ENCODE assay signal across 11 mouse cellular contexts in the genomic region with DNA sequence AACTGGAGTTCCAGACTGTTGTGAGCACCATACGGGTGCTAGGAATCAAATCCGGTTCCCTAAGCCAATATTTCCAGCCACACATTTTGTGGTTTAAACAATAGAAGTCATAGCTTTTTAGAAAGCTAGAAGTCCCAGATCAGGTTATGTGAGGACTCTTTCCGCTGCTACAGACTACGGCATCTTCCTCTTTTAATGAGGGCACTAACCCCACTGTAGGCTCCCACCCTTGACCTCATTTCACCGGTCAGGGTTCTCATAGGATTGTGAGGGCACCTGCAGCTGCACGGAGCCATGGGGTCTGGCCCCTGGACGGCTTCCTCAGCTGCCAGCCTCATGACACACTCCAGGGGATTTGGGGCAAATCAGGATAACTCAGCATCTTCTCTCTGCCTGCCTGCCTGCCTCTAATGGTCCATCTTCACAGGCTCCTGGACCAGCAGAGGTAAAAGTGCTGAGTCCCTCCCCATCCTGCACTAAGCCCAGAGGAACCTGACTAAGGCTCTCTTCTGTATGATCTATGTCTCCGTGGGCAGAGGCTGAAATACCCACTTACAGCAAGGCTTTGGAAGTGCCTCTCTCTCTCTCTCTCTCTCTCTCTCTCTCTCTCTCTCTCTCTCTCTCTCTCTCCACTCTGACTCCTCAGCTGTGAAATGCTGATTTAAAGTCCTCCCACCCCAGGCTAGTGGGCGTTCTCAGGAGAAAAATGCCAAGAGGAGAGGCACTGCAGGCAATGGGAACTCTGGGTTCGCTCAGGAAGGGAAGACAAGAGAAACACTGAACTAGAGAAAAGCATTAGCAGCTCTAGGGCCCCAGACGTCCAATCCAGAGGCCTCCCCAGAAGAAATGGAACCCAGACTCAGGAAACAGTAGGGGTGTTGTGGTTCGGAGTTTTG. TPM values are rescaled to one million over a fixed set of nuclear protein-coding genes. Genes with fewer than 3 reads are reported as not detected.
A peak's percentile ranks its signal among the peaks of the same experiment; 100 is the strongest.
DNase-seq lines count a peak whose midpoint lies in the region; TF ChIP-seq lines count a peak whose summit lies in the region.
"Had no signal": no experiment of that assay in that cellular context is flagged by ENCODE, and none has a peak within 500 bp of the region (broad histone marks: within the 10 kb centered on the region; RNA-seq: fewer than 3 reads in every experiment).

No protein-coding gene starts in this region.

- H3K27me3 ChIP-seq in kidney, adult 2 months (replicated peaks; ENCODE audit: control insufficient read depth, insufficient read depth, low read length) = no peaks in the 10 kb centered on the region
- no peaks in the 10 kb centered on the region for H3K27me3 ChIP-seq in heart, adult 2 months (ENCODE audit: control insufficient read depth, insufficient read depth, low read length)
- H3K27me3 ChIP-seq: embryonic facial prominence, embryonic 15.5 days; liver, embryonic 15.5 days had no signal

- intact Hi-C loops in heart, adult 2 months (cut with DNase I) = no loop called here

- H3K9ac ChIP-seq in heart, adult 2 months (ENCODE audit: low read depth, low read length) = no peak overlapping the region
- H3K9ac ChIP-seq: embryonic facial prominence, embryonic 15.5 days; liver, embryonic 15.5 days had no signal

- H3K36me3 ChIP-seq in kidney, adult 2 months (ENCODE audit: control insufficient read depth, insufficient read depth, low read length) = no peaks in the 10 kb centered on the region
- H3K36me3 ChIP-seq in heart, adult 2 months (ENCODE audit: control insufficient read depth, insufficient read depth, low read length) = no peaks in the 10 kb centered on the region
- H3K36me3 ChIP-seq: embryonic facial prominence, embryonic 15.5 days; liver, embryonic 15.5 days had no signal

- no peak for TF ChIP-seq POLR2A in kidney, adult 2 months (IDR thresholded peaks at IDR 0.05; ENCODE audit: low read depth, low read length)
- TF ChIP-seq POLR2A in heart, adult 2 months (IDR thresholded peaks at IDR 0.05; ENCODE audit: insufficient read depth, low read depth, low read length) = no peak

- no peaks in the 10 kb centered on the region for H3K4me1 ChIP-seq in kidney, adult 2 months (ENCODE audit: control insufficient read depth, insufficient read depth, low read length)
- H3K4me1 ChIP-seq in heart, adult 2 months (ENCODE audit: control insufficient read depth, insufficient read depth, low read length) = no peaks in the 10 kb centered on the region
- H3K4me1 ChIP-seq: embryonic facial prominence, embryonic 15.5 days; liver, embryonic 15.5 days had no signal

- no peaks in the 10 kb centered on the region for H3K79me2 ChIP-seq in heart, adult 2 months (replicated peaks; ENCODE audit: control insufficient read depth, insufficient read depth, low read length)

- WGBS in kidney, adult 2 months = 58% methylated on average over 12 of the region's 12 CpGs
- WGBS in heart, adult 2 months = 75% methylated on average over 12 of the region's 12 CpGs

- no peak for DNase-seq in kidney, adult 2 months
- no peak for DNase-seq in kidney, adult 8-10 months
- DNase-seq in right cerebral cortex, adult 18-20 months = peak; percentile 89
- DNase-seq in right cerebral cortex, postnatal 4 days = no peak
- DNase-seq in left cerebral cortex, adult 8-10 months (ENCODE audit: low spot score in 2 of 2) = peak; percentile 43 to 83
- peak; percentile 69 to 84 for DNase-seq in right cerebral cortex, postnatal 36 days (ENCODE audit: low spot score in 2 of 2)
- no peak for DNase-seq in heart, adult 2 months
- no peak for DNase-seq in heart, adult 18-20 months
- DNase-seq: cerebellum, adult 8-10 months had no signal

- TF ChIP-seq CTCF in kidney, adult 2 months (conservative IDR thresholded peaks at IDR 0.05; ENCODE audit: insufficient read depth, insufficient read length, low read depth, low read length) = no peak
- TF ChIP-seq CTCF in heart, adult 2 months (IDR thresholded peaks at IDR 0.05) = no peak

- 0 out of 2 replicates have a peak overlapping the region, but pooled peaks have one; percentile 69 for H3K27ac ChIP-seq in kidney, adult 2 months (ENCODE audit: insufficient read depth, low read depth, low read length)
- no peak overlapping the region for H3K27ac ChIP-seq in heart, adult 2 months
- H3K27ac ChIP-seq: embryonic facial prominence, embryonic 15.5 days; liver, embryonic 15.5 days had no signal

- no peak for TF ChIP-seq EP300 in heart, adult 2 months (IDR thresholded peaks at IDR 0.05; ENCODE audit: insufficient read depth, low read depth, low read length)

- no peak overlapping the region for H3K4me3 ChIP-seq in kidney, adult 2 months (ENCODE audit: insufficient read depth, low read depth, low read length)
- H3K4me3 ChIP-seq in heart, adult 2 months = no peak overlapping the region
- H3K4me3 ChIP-seq: embryonic facial prominence, embryonic 15.5 days; liver, embryonic 15.5 days had no signal

RNA-seq across cellular contexts. Expression of a gene that starts 32.5 kb away (rescaled TPM):
- polyA plus RNA-seq in kidney, adult 2 months (2012; rRNA removed) = 128 and 145 TPM in 2 replicates
- total RNA-seq in left cerebral cortex, adult 8-10 months (2022) = 100 to 1,000 TPM; 261 to 308 (median 282) TPM
- 100 to 1,000 TPM; 163 to 193 TPM for total RNA-seq in heart, adult 2 months (2021)
- polyA plus RNA-seq in heart, adult 2 months (2012; rRNA removed) = 184 and 194 TPM in 2 replicates
- total RNA-seq in heart, adult 18-20 months (2021) = 100 to 1,000 TPM; 165 to 172 TPM

Comparison
In these comparisons a context has a peak if more than half of its experiments do, and no peak if none do; other contexts are left out.
1. DNase-seq: peak in right cerebral cortex, adult 18-20 months (single experiment), left cerebral cortex, adult 8-10 months (2 of 2) and right cerebral cortex, postnatal 36 days (2 of 2); none in kidney, adult 2 months (single experiment), kidney, adult 8-10 months (0 of 2), right cerebral cortex, postnatal 4 days (single experiment), heart, adult 2 months (0 of 2) and heart, adult 18-20 months (0 of 2).